Mouse (Mus musculus): ENCODE measurements at regions not wholly inside any gene's neighbourhood (a gene's known extent, or its start where the extent isn't known, plus 50 kb on each side); places are given as distances from the start of the nearest gene placed in this dataset.

DNA sequence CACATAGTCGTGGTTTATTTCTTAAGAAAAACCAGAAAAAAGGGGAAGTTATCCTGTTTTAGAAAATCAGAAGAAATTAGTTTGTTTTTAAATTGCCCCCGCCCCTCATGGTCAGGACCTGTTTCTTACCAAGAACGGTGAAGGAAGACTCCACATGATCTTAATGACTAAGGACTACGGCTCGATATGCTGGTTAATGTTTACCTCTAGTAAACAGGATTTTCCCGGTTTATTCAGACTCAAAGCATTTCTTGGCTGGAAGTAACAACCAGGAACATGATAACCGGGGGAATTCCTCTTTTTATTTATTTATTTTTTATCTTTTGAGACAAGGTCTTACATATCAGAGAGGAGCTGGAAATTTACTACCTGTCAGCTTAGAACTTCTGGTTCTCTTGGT lies 63.0 kb upstream of the Cd2ap start:
- TF ChIP-seq NRF1 (IDR thresholded peaks at IDR 0.05; ENCODE audit: insufficient read depth, low read depth, low read length, poor library complexity, severe bottlenecking) (no peak), GATA1 (IDR thresholded peaks at IDR 0.05; ENCODE audit: low read depth, low read length) (no peak), RAD21 (IDR thresholded peaks at IDR 0.05; ENCODE audit: low read depth, low read length) (no peak), USF1 (IDR thresholded peaks at IDR 0.05; ENCODE audit: low read depth, low read length) (no peak), CTCF (IDR thresholded peaks at IDR 0.05 in 2 of 3, conservative IDR thresholded peaks at IDR 0.05 in 1 of 3; ENCODE audit: control insufficient read depth in 1 of 3, insufficient read depth in 1 of 3, low read depth in 2 of 3, low read length in 3 of 3, poor library complexity in 1 of 3, severe bottlenecking in 1 of 3) (no peak), UBTF (IDR thresholded peaks at IDR 0.05; ENCODE audit: borderline replicate concordance, insufficient read depth, low read depth, low read length) (no peak), POLR2A (IDR thresholded peaks at IDR 0.05; ENCODE audit: control insufficient read depth in 1 of 2, insufficient read depth in 1 of 2, low read depth in 1 of 2, low read length in 2 of 2, poor library complexity in 1 of 2) (no peak), MAFK (IDR thresholded peaks at IDR 0.05; ENCODE audit: borderline replicate concordance, low read depth, low read length) (no peak), EP300 (IDR thresholded peaks at IDR 0.05; ENCODE audit: low read depth in 1 of 2, low read length in 2 of 2) (no peak), E2F4 (IDR thresholded peaks at IDR 0.05; ENCODE audit: borderline replicate concordance, low read depth, low read length) (no peak), POLR2AphosphoS2 (IDR thresholded peaks at IDR 0.05; ENCODE audit: low read length) (no peak), HCFC1 (IDR thresholded peaks at IDR 0.05; ENCODE audit: low read depth, low read length) (no peak), USF2 (IDR thresholded peaks at IDR 0.05; ENCODE audit: borderline replicate concordance in 1 of 2, insufficient read depth in 1 of 2, low read depth in 1 of 2, low read length in 2 of 2) (no peak)
